Mouse (Mus musculus) hindbrain, embryonic 12.5 days (tissue): ENCODE data around the gene Adra1b. TPM values are rescaled to one million over a fixed set of nuclear protein-coding genes. Genes with fewer than 3 reads are reported as not detected.
A peak's percentile ranks its signal among the peaks of the same experiment; 100 is the strongest.

ENCODE experiments used
- ATAC-seq: fragments of 200-750 bp; cut with Nextera tagmentation; 2 replicates; pipeline ENCODE4 v1.8.0; 2017; ENCODE audit warnings: moderate TSS enrichment; ENCODE audit not compliant: low FRiP score
- H3K27ac ChIP-seq: fragments of 300-500 bp; sonication (generic); 2 replicates; pipeline ENCODE4 v1.5.1; 2016; ENCODE audit warnings: mild to moderate bottlenecking
- H3K27me3 ChIP-seq: fragments of 300-500 bp; sonication (generic); 2 replicates; pipeline ENCODE4 v1.6.1; 2016; ENCODE audit warnings: mild to moderate bottlenecking
- H3K36me3 ChIP-seq: fragments of 300-500 bp; sonication (generic); 2 replicates; pipeline ENCODE4 v1.6.1; 2016; ENCODE audit warnings: mild to moderate bottlenecking
- H3K4me1 ChIP-seq: fragments of 300-500 bp; sonication (generic); 2 replicates; pipeline ENCODE4 v1.6.1; 2016
- H3K4me2 ChIP-seq: fragments of 300-500 bp; sonication (generic); replicated peaks from 2 replicates; pipeline ENCODE4 v1.6.1; 2016; ENCODE audit warnings: mild to moderate bottlenecking
- H3K4me3 ChIP-seq: fragments of 300-500 bp; sonication (generic); 2 replicates; pipeline ENCODE4 v1.5.1; 2016; ENCODE audit warnings: mild to moderate bottlenecking
- H3K9ac ChIP-seq: fragments of 300-500 bp; sonication (generic); 2 replicates; pipeline ENCODE4 v1.6.1; 2016; ENCODE audit warnings: mild to moderate bottlenecking, moderate library complexity
- H3K9me3 ChIP-seq: fragments of 300-500 bp; sonication (generic); replicated peaks from 2 replicates; pipeline ENCODE4 v1.6.1; 2016; ENCODE audit warnings: mild to moderate bottlenecking
- WGBS: fragments of 180-500 bp; shearing (Covaris S2); methylation state at CpG from one replicate; pipeline ENCODE4 v1.1.7; 2016; 5-methylcytosine and 5-hydroxymethylcytosine counted together
- polyA plus RNA-seq: library from polyadenylated mRNA; unstranded; fragments of >200 nt; fragmentation: Nextera tagmentation; extraction: Ambion mirVana; gene quantifications from 2 replicates; pipeline ENCODE4 v1.2.1, GENCODE M21; 2016

The Adra1b gene
- polyA plus RNA-seq, 1 experiment from 2014 or later: 0.94 TPM

- WGBS: 19% methylated on average over 2 of the region's 2 CpGs
- peak; percentile 58 for ATAC-seq
These were observed 117.2 kb downstream of the Adra1b start for GRCm38 (mm10) chr11:43783772-43784171.

DNA sequence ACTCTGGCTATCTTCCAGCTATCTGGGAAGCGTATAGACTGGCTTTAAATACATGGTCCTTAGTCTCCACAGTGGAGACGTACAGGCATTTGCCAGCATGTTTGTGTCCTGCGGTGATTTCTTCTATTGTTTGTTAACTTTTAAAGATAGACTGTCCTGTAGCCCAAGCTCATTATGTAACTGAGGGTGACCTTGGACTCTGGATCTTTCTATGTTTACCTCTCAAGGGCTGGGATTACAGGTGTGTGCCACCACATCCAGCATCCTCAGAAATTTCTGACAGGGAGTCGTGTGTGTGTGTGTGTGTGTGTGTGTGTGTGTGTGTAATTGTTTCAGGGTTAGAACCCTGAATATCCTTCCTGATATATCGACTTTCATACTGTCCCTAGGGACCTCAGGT, 117.9 kb downstream of the Adra1b start:
- Histone ChIP-seq H3K9me3 (no peaks in the 10 kb centered on the region), H3K27ac (no peak overlapping the region)
- no peak for ATAC-seq

More at GRCm38 (mm10) chr11:43783772-43784171, 117.2 kb downstream of the Adra1b start:
- Histone ChIP-seq H3K27me3 (no peaks in the 10 kb centered on the region), H3K4me1 (no peaks in the 10 kb centered on the region; the same call in 1 of the 2 replicates), H3K9me3 (no peaks in the 10 kb centered on the region), H3K27ac (no peak overlapping the region), H3K4me2 (no peak overlapping the region), H3K36me3 (no peaks in the 10 kb centered on the region), H3K4me3 (no peak overlapping the region), H3K9ac (no peak overlapping the region)

DNA sequence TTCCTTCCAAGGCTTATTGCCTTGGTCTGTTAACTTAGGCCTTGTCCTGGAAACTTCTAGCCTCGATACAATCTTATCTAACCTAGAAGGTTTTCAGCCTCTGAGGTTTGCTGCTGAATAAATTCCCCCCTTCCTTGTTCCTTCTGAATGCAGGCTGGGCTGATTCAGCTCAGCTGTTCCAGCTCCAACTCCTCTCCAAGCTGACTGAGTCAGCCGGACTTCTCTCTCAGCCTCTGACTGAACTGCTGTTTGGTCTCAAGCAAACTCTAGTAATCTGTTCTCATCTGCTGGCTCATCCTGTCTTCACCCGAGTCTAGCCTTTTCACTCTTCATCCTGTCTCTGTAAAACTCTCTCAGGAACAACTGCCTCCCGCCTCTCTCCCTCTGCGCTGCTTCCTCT, 121.5 kb downstream of the Adra1b start:
- Histone ChIP-seq H3K4me3 (no peak overlapping the region), H3K4me2 (no peak overlapping the region), H3K9ac (no peak overlapping the region), H3K36me3 (no peaks in the 10 kb centered on the region), H3K9me3 (no peaks in the 10 kb centered on the region), H3K4me1 (peaks cover 9% of the 10 kb centered on the region), H3K27me3 (peaks cover 17% of the 10 kb centered on the region), H3K27ac (no peak overlapping the region)
- WGBS: 80% methylated on average over 5 of the region's 5 CpGs
- ATAC-seq: no peak

More for the DNA sequence above, 117.9 kb downstream of the Adra1b start:
- Histone ChIP-seq H3K4me2 (no peak overlapping the region), H3K27me3 (no peaks in the 10 kb centered on the region), H3K36me3 (no peaks in the 10 kb centered on the region), H3K4me3 (no peak overlapping the region), H3K4me1 (no peaks in the 10 kb centered on the region; the same call in 1 of the 2 replicates), H3K9ac (no peak overlapping the region)
- 79% methylated on average over 5 of the region's 5 CpGs for WGBS

- Histone ChIP-seq H3K27ac (no peak overlapping the region), H3K27me3 (peaks cover 18% of the 10 kb centered on the region), H3K4me1 (peaks cover 9% of the 10 kb centered on the region), H3K4me3 (peak overlapping the region; percentile 42), H3K9ac (peak overlapping the region; percentile 49; the same call in 1 of the 2 replicates), H3K4me2 (peak overlapping the region; percentile 74), H3K36me3 (no peaks in the 10 kb centered on the region), H3K9me3 (no peaks in the 10 kb centered on the region)
- ATAC-seq: peak; percentile 32; the same call in 1 of the 2 replicates
- 17% methylated on average over 8 of the region's 8 CpGs for WGBS
These were observed 124.7 kb downstream of the Adra1b start for GRCm38 (mm10) chr11:43776324-43776694.

- Histone ChIP-seq H3K9me3 (no peaks in the 10 kb centered on the region), H3K27ac (no peak overlapping the region), H3K9ac (peak overlapping the region; percentile 49), H3K4me1 (peaks cover 9% of the 10 kb centered on the region), H3K27me3 (peaks cover 18% of the 10 kb centered on the region), H3K4me2 (peak overlapping the region; percentile 74), H3K4me3 (peak overlapping the region; percentile 42), H3K36me3 (no peaks in the 10 kb centered on the region)
- 14% methylated on average over 57 of the region's 63 CpGs for WGBS
- ATAC-seq: peak; percentile 61
These were observed 125.3 kb downstream of the Adra1b start for GRCm38 (mm10) chr11:43775469-43776323.

DNA sequence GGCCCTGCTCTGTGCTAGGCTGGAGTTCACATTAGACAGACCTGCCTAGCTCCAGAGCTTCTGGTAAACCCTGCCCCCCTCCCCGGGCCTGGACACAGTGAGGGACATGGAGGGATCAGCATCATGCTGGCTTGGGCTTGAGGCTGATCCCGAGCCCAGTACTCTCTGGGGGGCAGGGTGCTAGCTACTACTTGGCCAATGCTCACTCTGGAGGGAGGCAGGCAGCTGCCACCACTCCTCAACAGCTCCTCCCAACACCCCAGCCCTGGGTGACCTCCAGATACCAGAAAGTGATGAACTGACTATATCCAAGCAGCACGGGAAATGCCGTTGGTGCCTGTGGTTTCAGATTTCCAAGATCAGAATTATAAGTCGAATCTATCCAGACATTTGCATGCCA, 127.3 kb downstream of the Adra1b start:
- no peak overlapping the region for H3K9ac ChIP-seq
- peaks cover 9% of the 10 kb centered on the region for H3K4me1 ChIP-seq
- H3K27me3 ChIP-seq: peaks cover 18% of the 10 kb centered on the region
- no peaks in the 10 kb centered on the region for H3K36me3 ChIP-seq
- no peak for ATAC-seq
- WGBS: 49% methylated on average over 5 of the region's 5 CpGs
- H3K4me2 ChIP-seq: no peak overlapping the region
- H3K27ac ChIP-seq: no peak overlapping the region
- no peaks in the 10 kb centered on the region for H3K9me3 ChIP-seq
- H3K4me3 ChIP-seq: no peak overlapping the region

DNA sequence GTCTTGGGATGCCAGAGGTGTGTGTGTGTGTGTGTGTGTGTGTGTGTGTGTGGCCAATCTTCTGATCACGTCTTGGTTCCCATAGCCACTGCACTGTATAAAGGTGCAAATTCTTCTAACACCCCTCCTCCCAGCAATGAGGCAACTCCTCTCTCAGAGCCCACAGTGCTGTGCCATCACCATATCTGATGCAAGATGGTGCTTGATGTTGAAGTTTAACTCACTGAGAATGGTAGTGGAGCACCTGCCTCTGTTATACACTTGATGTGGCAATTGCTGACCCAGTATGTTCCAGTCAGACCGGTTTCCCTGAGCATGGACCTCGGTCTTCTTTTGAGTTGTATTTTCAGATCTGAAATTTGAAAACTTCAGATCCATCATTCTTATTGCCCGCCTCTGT, 130.9 kb downstream of the Adra1b start:
- Histone ChIP-seq H3K36me3 (no peaks in the 10 kb centered on the region), H3K27ac (no peak overlapping the region), H3K9me3 (no peaks in the 10 kb centered on the region), H3K4me2 (no peak overlapping the region), H3K4me3 (no peak overlapping the region), H3K9ac (no peak overlapping the region), H3K4me1 (no peaks in the 10 kb centered on the region; the same call in 1 of the 2 replicates), H3K27me3 (peaks cover 9% of the 10 kb centered on the region)
- 84% methylated on average over 4 of the region's 4 CpGs for WGBS
- no peak for ATAC-seq

DNA sequence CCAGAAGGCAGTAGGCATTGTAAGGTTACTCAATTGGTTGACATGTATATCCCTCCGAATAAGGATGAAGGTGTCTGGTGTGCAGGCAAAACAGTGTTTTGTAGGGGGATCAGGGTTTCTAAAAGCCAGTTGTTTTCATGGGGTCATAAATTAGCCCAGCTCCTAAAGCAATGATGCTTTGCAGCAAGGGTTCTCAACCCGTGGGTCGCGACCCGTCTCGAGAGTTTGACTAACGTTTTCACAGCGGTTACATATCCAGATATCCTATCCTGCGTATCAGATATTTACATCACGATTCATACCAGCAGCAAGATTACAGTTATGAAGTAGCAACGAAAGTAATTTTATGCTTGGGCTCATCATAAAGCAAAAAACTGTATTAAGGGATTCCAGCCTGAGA, 133.3 kb downstream of the Adra1b start:
- Histone ChIP-seq H3K4me3 (no peak overlapping the region), H3K27me3 (peaks cover 6% of the 10 kb centered on the region), H3K4me1 (no peaks in the 10 kb centered on the region; the same call in 1 of the 2 replicates), H3K9ac (no peak overlapping the region), H3K36me3 (no peaks in the 10 kb centered on the region), H3K9me3 (no peaks in the 10 kb centered on the region), H3K4me2 (0 out of 2 replicates have a peak overlapping the region, but pooled peaks have one; percentile 77), H3K27ac (no peak overlapping the region)
- ATAC-seq: no peak
- WGBS: 73% methylated on average over 11 of the region's 11 CpGs

DNA sequence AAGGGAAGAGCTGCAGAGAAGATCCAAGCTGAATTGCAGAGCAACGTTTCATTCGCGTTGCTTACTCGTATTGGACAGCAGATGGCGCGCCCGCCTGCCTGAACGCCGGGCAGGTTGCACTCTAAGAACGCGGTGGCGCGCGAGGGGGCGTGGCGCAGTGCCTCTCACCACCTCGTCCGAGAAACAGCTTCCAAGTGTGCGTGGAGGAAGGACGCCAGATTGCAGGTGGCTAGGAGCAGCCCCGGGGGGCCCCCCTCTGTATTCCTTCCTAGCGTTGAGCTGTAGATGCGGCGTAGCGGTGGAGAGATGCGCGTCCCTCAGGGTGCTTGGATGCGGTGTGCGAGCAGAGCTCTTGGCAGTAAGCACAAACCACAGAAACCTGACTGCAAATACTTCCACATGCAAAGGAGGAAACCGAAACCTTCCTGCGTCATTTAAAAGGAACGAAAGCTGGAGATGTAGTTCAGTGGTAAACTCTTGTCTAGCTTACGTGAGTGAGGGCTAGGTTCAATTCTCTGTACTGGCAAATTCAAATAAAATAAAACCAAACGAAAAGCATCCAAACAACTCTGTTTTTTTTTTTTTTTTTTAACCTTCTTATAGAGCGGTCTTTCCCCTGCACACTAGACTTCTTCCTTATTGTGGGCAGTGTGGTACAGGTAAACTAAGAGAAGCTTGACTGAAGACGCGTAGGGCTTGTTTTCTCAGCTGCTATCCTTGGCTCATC, 133.9 kb downstream of the Adra1b start:
- peak overlapping the region; percentile 77 for H3K4me2 ChIP-seq
- peaks cover 6% of the 10 kb centered on the region for H3K27me3 ChIP-seq
- H3K9me3 ChIP-seq: no peaks in the 10 kb centered on the region
- peak overlapping the region; percentile 59 for H3K9ac ChIP-seq
- H3K4me1 ChIP-seq: no peaks in the 10 kb centered on the region; the same call in 1 of the 2 replicates
- H3K36me3 ChIP-seq: no peaks in the 10 kb centered on the region
- no peak overlapping the region for H3K27ac ChIP-seq
- 6% methylated on average over 37 of the region's 37 CpGs for WGBS
- ATAC-seq: peak; percentile 85
- peak overlapping the region; percentile 45 for H3K4me3 ChIP-seq

GRCm38 (mm10) chr11:43758436-43758835, 142.6 kb downstream of the Adra1b start:
- H3K9ac ChIP-seq: no peak overlapping the region

GRCm38 (mm10) chr11:43755411-43755810, 145.6 kb downstream of the Adra1b start:
- no peak overlapping the region for H3K4me3 ChIP-seq
- peaks cover 5% of the 10 kb centered on the region for H3K27me3 ChIP-seq
- H3K27ac ChIP-seq: no peak overlapping the region
- 68% methylated on average over 5 of the region's 5 CpGs for WGBS
- no peaks in the 10 kb centered on the region for H3K4me1 ChIP-seq
- H3K36me3 ChIP-seq: no peaks in the 10 kb centered on the region
- no peak overlapping the region for H3K9ac ChIP-seq
- no peak overlapping the region for H3K4me2 ChIP-seq
- no peaks in the 10 kb centered on the region for H3K9me3 ChIP-seq
- ATAC-seq: no peak

More at GRCm38 (mm10) chr11:43758436-43758835, 142.6 kb downstream of the Adra1b start:
- Histone ChIP-seq H3K27ac (no peak overlapping the region), H3K4me1 (no peaks in the 10 kb centered on the region), H3K4me3 (no peak overlapping the region), H3K4me2 (no peak overlapping the region), H3K27me3 (peaks cover 7% of the 10 kb centered on the region), H3K36me3 (no peaks in the 10 kb centered on the region), H3K9me3 (no peaks in the 10 kb centered on the region)
- no peak for ATAC-seq
- 72% methylated on average over 2 of the region's 2 CpGs for WGBS

DNA sequence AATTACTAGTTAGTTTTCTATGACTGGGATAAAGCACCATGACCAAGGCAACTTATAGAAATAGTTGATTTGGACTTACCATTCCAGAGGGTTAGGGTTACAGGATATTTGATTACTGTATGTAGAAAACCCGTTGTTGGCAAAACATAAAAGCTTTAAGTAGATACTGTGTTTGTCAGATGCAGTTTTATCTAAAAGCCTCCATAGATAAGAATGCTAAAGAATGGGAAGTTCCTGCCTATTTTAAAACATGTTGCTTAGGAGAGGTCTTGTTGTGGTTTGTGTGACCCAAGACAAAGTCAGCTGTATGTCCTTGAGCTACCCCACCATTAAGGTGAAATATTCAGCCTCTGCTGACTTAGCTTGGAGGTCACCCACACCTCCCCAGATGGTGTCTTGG, 146.4 kb downstream of the Adra1b start:
- Histone ChIP-seq H3K27me3 (peaks cover 5% of the 10 kb centered on the region), H3K36me3 (no peaks in the 10 kb centered on the region), H3K9ac (no peak overlapping the region), H3K4me1 (no peaks in the 10 kb centered on the region), H3K27ac (no peak overlapping the region), H3K9me3 (no peaks in the 10 kb centered on the region), H3K4me3 (no peak overlapping the region), H3K4me2 (no peak overlapping the region)
- no peak for ATAC-seq
- 88% methylated on average over 1 of the region's 1 CpGs for WGBS
